Mouse (Mus musculus) hindbrain, postnatal 0 days (tissue): ENCODE measurements at regions not wholly inside any gene's neighbourhood (a gene's known extent, or its start where the extent isn't known, plus 50 kb on each side); places are given as distances from the start of the nearest gene placed in this dataset.

ENCODE experiments used
- ATAC-seq: fragments of 200-750 bp; cut with Nextera tagmentation; 2 replicates; pipeline ENCODE4 v1.8.0; 2017; ENCODE audit warnings: mild to moderate bottlenecking, moderate TSS enrichment, moderate library complexity
- DNase-seq: peaks from one replicate; pipeline ENCODE4 v3.0.0-alpha.2; 2015; ENCODE audit warnings: low spot score
- H3K27ac ChIP-seq: fragments of 300-500 bp; sonication (generic); 2 replicates; pipeline ENCODE4 v1.5.1; 2014; ENCODE audit warnings: mild to moderate bottlenecking
- H3K27me3 ChIP-seq: fragments of 300-500 bp; sonication (generic); 2 replicates; pipeline ENCODE4 v1.6.1; 2014; ENCODE audit warnings: low read length, mixed read lengths; ENCODE audit not compliant: insufficient read depth
- H3K36me3 ChIP-seq: fragments of 300-500 bp; sonication (generic); 2 replicates; pipeline ENCODE4 v1.6.1; 2014; ENCODE audit warnings: low read length, mixed read lengths; ENCODE audit not compliant: insufficient read depth
- H3K4me1 ChIP-seq: fragments of 300-500 bp; sonication (generic); 2 replicates; pipeline ENCODE4 v1.6.1; 2014; ENCODE audit warnings: antibody characterized with exemption, low read length, mixed read lengths; ENCODE audit not compliant: insufficient read depth
- H3K4me2 ChIP-seq: fragments of 300-500 bp; sonication (generic); 2 replicates; pipeline ENCODE4 v1.6.1; 2014; ENCODE audit warnings: low read depth, mild to moderate bottlenecking, low read length, moderate library complexity, mixed read lengths
- H3K4me3 ChIP-seq: fragments of 300-500 bp; sonication (generic); 2 replicates; pipeline ENCODE4 v1.5.1; 2014; ENCODE audit warnings: low read length
- H3K9ac ChIP-seq: fragments of 300-500 bp; sonication (generic); replicated peaks from 2 replicates; pipeline ENCODE4 v1.6.1; 2014; ENCODE audit warnings: mild to moderate bottlenecking, low read length, moderate library complexity, mixed read lengths
- H3K9me3 ChIP-seq: fragments of 300-500 bp; sonication (generic); 2 replicates; pipeline ENCODE4 v1.6.1; 2016; ENCODE audit warnings: low read length, mixed read lengths
- CTCF ChIP-seq: IDR thresholded peaks from 2 replicates; pipeline ENCODE4 v1.5.1; 2016; ENCODE audit warnings: antibody characterized with exemption, control low read depth, low read depth
- WGBS: fragments of 180-500 bp; shearing (Covaris S2); extraction: QIAGEN DNeasy Blood & Tissue Kit; methylation state at CpG from one replicate; pipeline ENCODE4 v1.1.7; 2014; 5-methylcytosine and 5-hydroxymethylcytosine counted together
- microRNA-seq, 2 experiments: library from miRNA; unstranded; fragments of <30 nt; microRNA quantifications; one replicate each; pipeline ENCODE4; 2016

DNA sequence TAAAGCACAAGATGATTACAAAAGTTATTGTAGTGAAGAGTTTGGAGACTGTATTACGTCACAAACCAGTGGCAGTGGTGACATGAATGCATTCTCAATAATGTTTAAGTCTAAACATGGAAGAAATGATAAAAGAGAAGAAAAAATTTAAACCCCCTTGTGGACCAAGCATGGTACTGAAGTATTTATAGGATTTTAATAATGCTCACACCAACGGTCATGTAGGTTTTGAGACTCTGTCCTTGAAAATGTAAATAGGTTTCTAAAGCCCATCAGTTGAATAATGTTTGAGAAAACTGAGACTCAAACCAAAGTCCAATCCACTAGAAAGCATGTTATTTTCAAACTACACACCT, 343.1 kb upstream of the Olfr161 start:
- Histone ChIP-seq H3K27ac (no peak overlapping the region), H3K9me3 (peaks cover 29% of the 10 kb centered on the region), H3K9ac (no peak overlapping the region), H3K27me3 (no peaks in the 10 kb centered on the region), H3K4me3 (no peak overlapping the region), H3K36me3 (no peaks in the 10 kb centered on the region), H3K4me2 (no peak overlapping the region), H3K4me1 (no peaks in the 10 kb centered on the region)
- no peak for DNase-seq
- 53% methylated on average over 2 of the region's 2 CpGs for WGBS
- TF ChIP-seq CTCF: no peak
- ATAC-seq: no peak

DNA sequence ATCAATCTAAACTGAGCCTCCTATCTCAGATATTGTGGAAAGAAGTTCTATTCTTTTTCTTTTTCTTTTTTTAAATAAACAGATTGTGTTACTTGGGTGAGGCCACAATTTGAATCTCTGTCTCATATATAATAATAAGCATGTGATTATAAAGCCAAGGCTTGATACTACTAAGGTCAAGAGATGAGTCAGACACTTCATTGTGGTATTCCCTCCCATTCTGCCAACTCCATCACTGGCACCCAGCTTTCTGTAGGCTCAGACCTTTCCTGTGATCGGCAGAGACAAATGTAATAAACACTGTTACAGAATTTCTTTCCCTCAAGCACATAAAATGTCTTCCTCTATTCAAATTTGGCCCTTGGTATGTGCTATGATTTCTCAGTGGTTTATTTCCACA, 337.0 kb upstream of the Olfr161 start:
- TF ChIP-seq CTCF: no peak
- Histone ChIP-seq H3K27ac (no peak overlapping the region), H3K9ac (no peak overlapping the region), H3K4me1 (no peaks in the 10 kb centered on the region), H3K27me3 (no peaks in the 10 kb centered on the region), H3K4me2 (no peak overlapping the region), H3K4me3 (no peak overlapping the region), H3K9me3 (peaks cover 40% of the 10 kb centered on the region), H3K36me3 (no peaks in the 10 kb centered on the region)
- DNase-seq: no peak
- WGBS: 38% methylated on average over 1 of the region's 1 CpGs
- ATAC-seq: no peak

DNA sequence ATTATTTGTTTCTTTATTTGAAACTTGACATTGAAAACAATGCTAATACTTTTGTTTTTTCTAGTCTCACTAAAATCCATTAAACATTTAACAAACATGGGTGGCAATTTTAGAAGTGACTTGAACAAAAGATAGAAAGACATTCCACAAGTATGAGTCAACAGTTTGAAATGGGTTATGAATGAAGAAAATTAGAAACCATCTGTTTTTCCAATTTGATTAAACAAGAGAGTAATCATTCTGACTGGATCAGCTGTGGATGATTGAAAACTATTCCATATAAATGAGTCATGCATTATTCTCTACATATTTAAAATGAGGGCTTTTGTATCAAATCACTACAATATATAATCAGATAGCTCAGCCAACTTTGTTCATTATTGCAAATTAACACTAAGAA, 334.8 kb upstream of the Olfr161 start:
- Histone ChIP-seq H3K9me3 (peaks cover 52% of the 10 kb centered on the region), H3K4me2 (no peak overlapping the region), H3K27ac (no peak overlapping the region), H3K4me3 (no peak overlapping the region), H3K4me1 (no peaks in the 10 kb centered on the region), H3K9ac (no peak overlapping the region), H3K27me3 (no peaks in the 10 kb centered on the region), H3K36me3 (no peaks in the 10 kb centered on the region)
- TF ChIP-seq CTCF: no peak
- ATAC-seq (no peak), DNase-seq (no peak)

DNA sequence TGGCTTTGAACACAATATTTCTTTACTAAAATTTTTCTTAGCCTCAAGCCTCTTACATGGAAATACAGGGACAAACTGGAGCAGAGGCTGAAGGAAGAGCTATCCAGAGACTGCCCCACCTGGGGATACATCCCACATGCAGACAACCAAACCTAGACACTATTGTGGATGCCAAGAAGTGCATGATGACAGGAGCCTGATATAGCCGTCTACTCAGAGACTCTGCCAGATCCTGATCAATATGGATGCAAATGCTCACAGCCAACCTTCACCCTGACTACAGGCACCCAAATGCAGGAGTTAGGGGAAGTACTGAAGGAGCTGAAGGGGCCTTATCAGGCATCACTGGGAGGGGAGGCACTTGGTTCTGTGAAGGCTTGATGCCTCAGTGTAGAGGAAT, 325.5 kb upstream of the Olfr161 start:
- H3K9me3 ChIP-seq: peaks cover 61% of the 10 kb centered on the region
- no peak for ATAC-seq
- 86% methylated on average over 1 of the region's 1 CpGs for WGBS

DNA sequence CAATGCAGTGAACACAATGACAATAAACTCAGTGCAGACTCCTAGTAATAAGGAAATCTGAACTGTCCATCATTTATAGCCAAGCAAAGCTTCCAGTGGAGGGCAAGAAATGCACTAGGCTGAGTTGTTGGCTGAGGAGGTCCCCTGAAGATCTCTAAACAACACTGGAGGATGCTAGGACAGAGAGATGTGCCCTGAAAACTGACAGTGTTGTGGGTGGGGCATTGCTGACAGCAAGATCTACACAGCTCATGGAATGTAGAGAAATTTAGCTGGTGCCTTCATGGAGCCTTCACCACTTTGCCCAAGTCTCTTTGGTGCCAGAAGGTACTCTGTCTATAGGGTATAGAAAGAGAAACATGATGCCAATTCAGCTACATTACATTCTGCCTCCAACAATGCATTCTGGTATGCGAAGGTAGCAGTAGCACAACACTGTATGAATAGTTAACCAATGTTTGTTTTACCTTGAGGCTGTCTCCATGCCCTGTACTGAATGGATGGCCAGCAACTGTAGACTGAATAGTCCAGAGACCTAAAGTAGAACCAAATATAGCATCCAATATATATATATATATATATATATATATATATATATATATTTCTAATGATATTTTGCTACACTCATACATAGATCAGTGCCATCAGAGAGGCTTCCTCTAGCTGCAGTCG, 318.9 kb upstream of the Olfr161 start:
- Histone ChIP-seq H3K9me3 (peaks cover 58% of the 10 kb centered on the region), H3K27me3 (no peaks in the 10 kb centered on the region), H3K4me2 (no peak overlapping the region), H3K4me1 (no peaks in the 10 kb centered on the region), H3K27ac (no peak overlapping the region), H3K9ac (no peak overlapping the region), H3K4me3 (no peak overlapping the region), H3K36me3 (no peaks in the 10 kb centered on the region)
- DNase-seq (no peak), ATAC-seq (no peak)
- TF ChIP-seq CTCF: no peak
- 57% methylated on average over 2 of the region's 2 CpGs for WGBS

More for the DNA sequence above, 325.5 kb upstream of the Olfr161 start:
- Histone ChIP-seq H3K27me3 (no peaks in the 10 kb centered on the region), H3K4me1 (no peaks in the 10 kb centered on the region), H3K36me3 (no peaks in the 10 kb centered on the region), H3K4me2 (no peak overlapping the region), H3K27ac (no peak overlapping the region), H3K9ac (no peak overlapping the region), H3K4me3 (no peak overlapping the region)
- TF ChIP-seq CTCF: no peak
- no peak for DNase-seq

DNA sequence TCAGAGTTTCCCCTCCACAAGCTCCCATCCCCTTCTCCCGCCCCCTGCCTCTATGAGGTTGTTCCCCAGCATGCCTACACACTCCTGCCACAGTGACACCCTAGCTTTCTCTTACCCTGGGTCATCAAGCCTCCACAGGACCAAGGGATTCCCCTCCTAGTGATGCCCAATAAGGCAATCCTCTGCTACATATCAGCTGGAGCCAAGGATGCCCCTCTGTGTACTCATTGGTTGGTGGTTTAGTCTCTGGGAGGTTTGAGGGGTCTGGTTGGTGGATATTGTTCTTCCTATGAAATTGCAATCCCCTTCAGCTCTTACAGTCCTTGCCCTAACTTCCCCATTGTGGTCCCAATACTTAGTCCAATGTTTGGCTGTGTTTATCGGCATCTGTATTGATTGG, 317.4 kb upstream of the Olfr161 start:
- H3K9me3 ChIP-seq: peaks cover 60% of the 10 kb centered on the region
- TF ChIP-seq CTCF: no peak
- no peak overlapping the region for H3K9ac ChIP-seq
- DNase-seq (no peak), ATAC-seq (no peak)
- H3K36me3 ChIP-seq: no peaks in the 10 kb centered on the region
- WGBS: 82% methylated on average over 2 of the region's 2 CpGs
- H3K4me2 ChIP-seq: no peak overlapping the region
- H3K4me3 ChIP-seq: no peak overlapping the region
- H3K27ac ChIP-seq: no peak overlapping the region
- no peaks in the 10 kb centered on the region for H3K4me1 ChIP-seq
- no peaks in the 10 kb centered on the region for H3K27me3 ChIP-seq

Small RNA genes lying in the stretch of these regions (microRNA-seq; reads per million reads assigned to microRNA genes)
- 0 reads per million in 2 experiments for gene Gm23215
